Mouse (Mus musculus): Measurements from ENCODE around the gene Tmem185a.

DNA sequence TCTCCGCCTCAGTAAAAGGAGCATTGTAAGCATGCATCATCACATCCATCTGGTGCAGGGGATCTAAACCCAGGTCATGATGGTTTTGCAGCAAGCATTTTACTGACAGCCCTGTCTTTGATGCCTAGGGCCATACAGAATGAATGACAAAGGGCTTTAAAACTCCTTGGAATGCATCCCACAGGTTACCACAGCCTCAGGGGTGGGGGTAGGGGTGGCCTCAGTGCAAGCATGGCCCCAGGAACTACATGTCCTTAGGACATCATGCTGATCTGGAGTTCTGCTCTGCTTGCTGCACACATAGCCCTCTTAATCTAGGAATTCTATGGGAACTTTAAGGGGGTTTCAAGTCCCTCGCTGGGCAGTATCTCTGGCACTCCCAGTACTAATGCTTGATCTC is 5.2 kb upstream of the Tmem185a start:
- TF ChIP-seq CTCF (IDR thresholded peaks at IDR 0.05; ENCODE audit: extremely low read depth, insufficient read depth, low read length), result no peak
- no peak for TF ChIP-seq POLR2A (IDR thresholded peaks at IDR 0.05; ENCODE audit: extremely low read depth, insufficient read depth, low read length)

All from cortical plate, adult 2 months (tissue).